Mouse (Mus musculus): ENCODE results near the gene Grin2d. TPM values are rescaled to one million over a fixed set of nuclear protein-coding genes. Genes with fewer than 3 reads are reported as not detected.
A peak's percentile ranks its signal among the peaks of the same experiment; 100 is the strongest.

Grin2d gene
- polyA plus RNA-seq, 1 experiment from 2014 or later = 0.10 TPM

- peaks cover 86% of the 10 kb centered on the region for H3K36me3 ChIP-seq
- H3K27me3 ChIP-seq (ENCODE audit: low read depth, poor library complexity, severe bottlenecking) = no peaks in the 10 kb centered on the region
- WGBS = 66% methylated on average over 5 of the region's 5 CpGs
- peaks cover 13% of the 10 kb centered on the region for H3K4me1 ChIP-seq
- no peak overlapping the region for H3K4me3 ChIP-seq
- H3K9me3 ChIP-seq (replicated peaks) = no peaks in the 10 kb centered on the region
- no peak overlapping the region for H3K27ac ChIP-seq
- DNase-seq (ENCODE audit: low spot score) = no peak
These were observed 72.2 kb downstream of the Grin2d start for GRCm38 (mm10) chr7:45805941-45806340.

DNA sequence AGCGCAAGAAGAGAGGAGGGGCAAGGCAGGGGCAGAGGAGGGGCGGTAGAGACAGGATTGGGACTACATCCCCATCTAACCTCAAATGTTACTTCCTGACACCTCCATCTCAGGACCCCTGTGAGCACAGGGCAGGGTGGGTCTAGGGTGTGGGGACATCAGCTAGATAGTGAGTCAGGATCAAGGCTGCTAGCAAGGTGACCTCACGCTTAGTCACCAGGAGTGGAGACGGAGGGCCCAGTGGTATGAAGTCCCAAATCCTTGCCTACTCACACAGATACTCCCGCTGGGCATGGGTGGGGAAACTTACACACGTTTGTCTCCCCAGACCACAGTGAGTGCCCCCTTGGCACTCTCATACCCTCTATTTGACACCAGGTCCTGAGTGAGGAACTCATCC, 75.6 kb downstream of the Grin2d start:
- Histone ChIP-seq H3K36me3 (peaks cover 52% of the 10 kb centered on the region), H3K27ac (no peak overlapping the region), H3K4me1 (peaks cover 28% of the 10 kb centered on the region), H3K9me3 (replicated peaks) (no peaks in the 10 kb centered on the region), H3K27me3 (ENCODE audit: low read depth, poor library complexity, severe bottlenecking) (peaks cover 34% of the 10 kb centered on the region), H3K4me3 (no peak overlapping the region)
- WGBS = 92% methylated on average over 6 of the region's 6 CpGs
- DNase-seq (ENCODE audit: low spot score) = no peak

GRCm38 (mm10) chr7:45801348-45801747, 76.8 kb downstream of the Grin2d start:
- Histone ChIP-seq H3K27me3 (ENCODE audit: low read depth, poor library complexity, severe bottlenecking) (peaks cover 46% of the 10 kb centered on the region), H3K4me3 (peak overlapping the region; percentile 26), H3K27ac (no peak overlapping the region), H3K9me3 (replicated peaks) (no peaks in the 10 kb centered on the region), H3K4me1 (peaks cover 33% of the 10 kb centered on the region), H3K36me3 (peaks cover 46% of the 10 kb centered on the region)
- DNase-seq (ENCODE audit: low spot score) = peak; percentile 97
- 4% methylated on average over 12 of the region's 12 CpGs for WGBS

GRCm38 (mm10) chr7:45800546-45801204, 77.5 kb downstream of the Grin2d start:
- no peaks in the 10 kb centered on the region for H3K9me3 ChIP-seq (replicated peaks)
- peaks cover 47% of the 10 kb centered on the region for H3K36me3 ChIP-seq
- H3K4me1 ChIP-seq = peaks cover 33% of the 10 kb centered on the region
- H3K4me3 ChIP-seq = peak overlapping the region; percentile 26
- peaks cover 52% of the 10 kb centered on the region for H3K27me3 ChIP-seq (ENCODE audit: low read depth, poor library complexity, severe bottlenecking)
- DNase-seq (ENCODE audit: low spot score) = peak; percentile 66
- WGBS = 11% methylated on average over 25 of the region's 25 CpGs
- no peak overlapping the region for H3K27ac ChIP-seq

- Histone ChIP-seq H3K9me3 (replicated peaks) (no peaks in the 10 kb centered on the region), H3K4me3 (peak overlapping the region; percentile 26), H3K27ac (no peak overlapping the region), H3K36me3 (peaks cover 53% of the 10 kb centered on the region), H3K27me3 (ENCODE audit: low read depth, poor library complexity, severe bottlenecking) (peaks cover 59% of the 10 kb centered on the region), H3K4me1 (peaks cover 33% of the 10 kb centered on the region)
- DNase-seq (ENCODE audit: low spot score) = no peak
- 36% methylated on average over 7 of the region's 7 CpGs for WGBS
These were observed 78.2 kb downstream of the Grin2d start for GRCm38 (mm10) chr7:45800001-45800400.

- H3K4me1 ChIP-seq = peaks cover 33% of the 10 kb centered on the region
- H3K9me3 ChIP-seq (replicated peaks) = no peaks in the 10 kb centered on the region
- 53% methylated on average over 7 of the region's 7 CpGs for WGBS
- H3K27me3 ChIP-seq (ENCODE audit: low read depth, poor library complexity, severe bottlenecking) = peaks cover 70% of the 10 kb centered on the region
- no peak for DNase-seq (ENCODE audit: low spot score)
- H3K36me3 ChIP-seq = peaks cover 57% of the 10 kb centered on the region
- H3K27ac ChIP-seq = no peak overlapping the region
- H3K4me3 ChIP-seq = peak overlapping the region; percentile 62; the same call in 1 of the 2 replicates
These were observed 79.2 kb downstream of the Grin2d start for GRCm38 (mm10) chr7:45798931-45799330.

DNA sequence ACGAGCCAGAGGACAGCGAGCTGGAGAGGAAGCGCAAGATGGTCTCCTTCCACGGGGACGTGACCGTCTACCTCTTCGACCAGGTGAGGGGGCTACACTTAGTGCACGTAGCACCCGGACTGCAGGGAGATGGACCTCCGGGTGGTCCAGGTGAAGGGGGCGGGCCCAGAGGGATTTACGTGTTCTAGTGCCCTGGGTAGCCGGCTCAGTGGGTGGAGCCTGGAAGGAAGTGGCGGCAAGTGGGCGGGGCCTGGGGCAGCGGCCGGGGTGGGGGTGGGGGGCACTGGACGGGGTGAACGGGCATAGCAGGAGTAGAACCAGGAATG, 79.7 kb downstream of the Grin2d start:
- peaks cover 33% of the 10 kb centered on the region for H3K4me1 ChIP-seq
- H3K36me3 ChIP-seq = peaks cover 57% of the 10 kb centered on the region
- H3K4me3 ChIP-seq = peak overlapping the region; percentile 62
- DNase-seq (ENCODE audit: low spot score) = peak; percentile 66
- H3K27ac ChIP-seq = peak overlapping the region; percentile 81
- no peaks in the 10 kb centered on the region for H3K9me3 ChIP-seq (replicated peaks)
- 4% methylated on average over 19 of the region's 19 CpGs for WGBS
- peaks cover 74% of the 10 kb centered on the region for H3K27me3 ChIP-seq (ENCODE audit: low read depth, poor library complexity, severe bottlenecking)

GRCm38 (mm10) chr7:45797661-45798510, 80.3 kb downstream of the Grin2d start:
- H3K4me3 ChIP-seq = peak overlapping the region; percentile 62
- no peaks in the 10 kb centered on the region for H3K9me3 ChIP-seq (replicated peaks)
- H3K27me3 ChIP-seq (ENCODE audit: low read depth, poor library complexity, severe bottlenecking) = peaks cover 80% of the 10 kb centered on the region
- no peak for DNase-seq (ENCODE audit: low spot score)
- peak overlapping the region; percentile 81 for H3K27ac ChIP-seq
- peaks cover 58% of the 10 kb centered on the region for H3K36me3 ChIP-seq
- H3K4me1 ChIP-seq = peaks cover 33% of the 10 kb centered on the region
- 1% methylated on average over 60 of the region's 60 CpGs for WGBS

- 46% methylated on average over 6 of the region's 6 CpGs for WGBS
- no peak overlapping the region for H3K27ac ChIP-seq
- H3K27me3 ChIP-seq (ENCODE audit: low read depth, poor library complexity, severe bottlenecking) = peaks cover 84% of the 10 kb centered on the region
- peaks cover 58% of the 10 kb centered on the region for H3K36me3 ChIP-seq
- H3K4me1 ChIP-seq = peaks cover 33% of the 10 kb centered on the region
- H3K4me3 ChIP-seq = peak overlapping the region; percentile 62; the same call in 1 of the 2 replicates
- H3K9me3 ChIP-seq (replicated peaks) = no peaks in the 10 kb centered on the region
- DNase-seq (ENCODE audit: low spot score) = no peak
These were observed 81.2 kb downstream of the Grin2d start for GRCm38 (mm10) chr7:45796950-45797349.

DNA sequence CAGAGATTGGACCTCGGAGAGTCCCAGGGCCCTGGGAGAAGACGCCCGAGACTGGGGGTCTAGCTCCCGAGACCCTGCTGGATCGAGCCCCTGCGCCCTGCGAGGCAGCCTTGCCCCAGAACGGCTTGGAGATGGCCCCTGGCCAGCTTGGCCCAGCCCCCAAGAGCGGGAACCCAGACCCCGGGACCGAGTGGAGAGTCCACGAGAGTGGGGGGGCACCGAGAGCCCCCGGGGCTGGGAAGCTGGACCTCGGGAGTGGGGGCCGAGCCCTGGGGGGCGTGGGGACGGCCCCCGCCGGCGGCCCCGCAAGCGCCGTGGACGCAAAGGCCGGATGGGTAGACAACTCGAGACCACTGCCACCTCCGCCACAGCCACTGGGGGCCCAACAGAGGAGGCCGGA, 83.2 kb downstream of the Grin2d start:
- WGBS = 95% methylated on average over 29 of the region's 29 CpGs
- H3K36me3 ChIP-seq = peaks cover 70% of the 10 kb centered on the region
- DNase-seq (ENCODE audit: low spot score) = no peak
- peaks cover 19% of the 10 kb centered on the region for H3K4me1 ChIP-seq
- H3K4me3 ChIP-seq = no peak overlapping the region
- H3K27me3 ChIP-seq (ENCODE audit: low read depth, poor library complexity, severe bottlenecking) = peaks cover 74% of the 10 kb centered on the region
- 0 out of 2 replicates have a peak overlapping the region, but pooled peaks have one; percentile 22 for H3K27ac ChIP-seq
- no peaks in the 10 kb centered on the region for H3K9me3 ChIP-seq (replicated peaks)

DNA sequence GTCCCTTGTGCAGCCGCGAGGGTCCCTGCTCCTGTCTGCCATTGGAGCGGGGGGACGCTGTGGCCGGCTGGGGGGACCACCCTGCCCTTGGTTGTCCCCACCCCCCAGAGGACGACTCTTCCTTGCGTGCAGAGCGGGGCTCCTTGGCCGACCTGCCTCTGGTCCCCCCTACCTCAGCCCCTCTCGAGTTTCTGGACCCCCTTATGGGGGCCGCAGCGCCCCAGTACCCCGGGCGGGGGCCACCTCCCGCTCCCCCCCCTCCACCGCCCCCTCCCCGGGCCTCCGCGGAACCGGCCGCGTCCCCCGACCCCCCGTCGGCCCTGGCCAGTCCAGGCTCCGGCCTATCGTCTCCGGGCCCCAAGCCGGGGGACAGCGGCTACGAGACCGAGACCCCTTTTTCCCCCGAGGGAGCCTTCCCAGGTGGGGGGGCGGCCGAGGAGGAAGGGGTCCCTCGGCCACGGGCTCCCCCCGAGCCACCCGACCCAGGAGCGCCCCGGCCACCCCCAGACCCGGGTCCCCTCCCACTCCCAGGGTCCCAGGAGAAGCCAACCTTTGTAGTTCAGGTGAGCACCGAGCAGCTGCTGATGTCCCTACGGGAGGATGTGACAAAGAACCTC, 84.1 kb downstream of the Grin2d start:
- peaks cover 65% of the 10 kb centered on the region for H3K27me3 ChIP-seq (ENCODE audit: low read depth, poor library complexity, severe bottlenecking)
- peaks cover 17% of the 10 kb centered on the region for H3K4me1 ChIP-seq
- H3K4me3 ChIP-seq = no peak overlapping the region
- no peak overlapping the region for H3K27ac ChIP-seq
- peaks cover 79% of the 10 kb centered on the region for H3K36me3 ChIP-seq
- DNase-seq (ENCODE audit: low spot score) = no peak
- 85% methylated on average over 44 of the region's 44 CpGs for WGBS
- no peaks in the 10 kb centered on the region for H3K9me3 ChIP-seq (replicated peaks)

DNA sequence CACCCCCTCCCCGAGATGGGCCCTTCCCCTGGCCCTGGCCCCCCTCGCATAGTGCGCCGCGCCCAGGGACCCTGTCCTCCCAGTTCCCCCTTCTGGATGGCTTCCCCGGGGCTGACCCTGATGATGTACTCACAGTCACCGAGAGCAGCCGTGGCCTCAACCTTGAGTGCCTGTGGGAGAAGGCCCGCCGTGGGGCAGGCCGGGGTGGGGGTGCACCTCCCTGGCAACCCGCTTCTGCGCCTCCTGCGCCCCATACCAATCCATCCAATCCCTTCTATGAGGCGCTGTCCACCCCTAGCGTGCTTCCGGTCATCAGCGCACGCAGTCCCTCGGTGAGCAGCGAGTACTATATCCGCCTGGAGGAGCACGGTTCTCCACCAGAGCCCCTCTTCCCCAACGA, 84.9 kb downstream of the Grin2d start:
- WGBS = 80% methylated on average over 24 of the region's 24 CpGs
- Histone ChIP-seq H3K27ac (0 out of 2 replicates have a peak overlapping the region, but pooled peaks have one; percentile 42), H3K27me3 (ENCODE audit: low read depth, poor library complexity, severe bottlenecking) (peaks cover 57% of the 10 kb centered on the region), H3K36me3 (peaks cover 87% of the 10 kb centered on the region), H3K4me1 (peaks cover 11% of the 10 kb centered on the region), H3K4me3 (no peak overlapping the region), H3K9me3 (replicated peaks) (no peaks in the 10 kb centered on the region)
- DNase-seq (ENCODE audit: low spot score) = no peak

Data from limb, embryonic 10.5 days (tissue).